Mouse (Mus musculus): Measurements from ENCODE around the gene Adamts2.

The Adamts2 gene

DNA sequence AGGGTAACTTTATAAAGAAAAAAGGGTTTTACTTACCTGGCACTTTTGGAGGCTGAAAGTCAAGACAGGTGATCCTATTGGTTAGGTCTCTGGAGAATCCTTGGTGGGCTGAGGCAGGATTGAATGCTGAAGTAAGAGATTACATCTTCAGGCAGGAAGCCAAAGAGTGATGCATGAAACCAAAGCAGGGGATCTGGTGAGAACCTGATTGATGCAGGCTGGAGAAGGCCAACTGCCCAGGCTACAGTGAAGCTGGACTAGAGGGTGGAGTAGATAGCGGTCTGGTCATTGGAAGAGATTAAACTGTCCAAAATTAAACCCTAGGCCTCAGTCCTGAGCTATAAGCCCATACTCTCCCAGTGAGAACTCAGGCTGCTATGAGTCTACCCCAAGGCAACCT lies 69.0 kb downstream of the Adamts2 start:
- DNase-seq (ENCODE audit: extremely low read depth, low read depth): no peak

DNA sequence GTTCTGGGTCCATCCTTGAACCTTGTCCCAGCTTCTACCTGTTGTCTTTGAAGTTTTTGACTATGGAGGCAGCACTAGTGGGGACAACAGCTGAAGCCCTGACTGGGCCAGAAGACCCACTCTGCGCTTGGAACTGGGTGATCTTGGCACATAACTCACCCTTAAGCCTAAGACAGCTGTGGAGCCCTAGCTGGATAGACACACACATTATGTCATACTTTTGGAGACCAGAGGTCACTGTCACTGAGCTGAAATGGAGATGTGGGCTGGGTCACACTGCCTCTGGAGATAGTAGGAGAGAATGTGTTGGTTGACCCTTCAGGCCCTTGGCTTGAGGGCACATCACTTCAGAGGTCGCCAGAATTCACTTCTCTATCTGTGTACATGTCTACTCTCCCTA lies 69.5 kb downstream of the Adamts2 start:
- no peak for DNase-seq (ENCODE audit: extremely low read depth, low read depth)

DNA sequence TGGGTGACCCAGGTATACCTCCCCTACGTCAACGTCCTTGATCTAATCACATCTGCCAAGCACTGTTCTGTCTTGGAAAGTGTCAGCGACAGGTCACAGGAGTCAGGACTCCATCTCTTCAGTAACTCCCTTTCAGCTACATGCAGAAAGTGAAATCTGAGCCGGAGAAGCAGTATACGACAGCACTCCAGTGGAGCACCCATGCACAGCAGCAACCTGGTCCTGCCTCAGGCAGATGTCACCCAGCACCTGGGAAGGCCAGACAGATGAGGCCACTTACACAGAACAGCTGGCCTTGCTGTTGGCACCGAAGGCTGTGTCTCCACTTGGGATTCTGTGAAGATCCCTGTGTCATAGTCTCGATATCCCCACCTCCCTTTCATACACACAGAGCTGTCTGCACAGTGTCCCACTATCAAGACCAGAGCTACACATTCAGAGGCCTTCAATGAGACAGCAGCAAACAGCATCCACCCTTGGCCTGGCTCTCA lies 70.0 kb downstream of the Adamts2 start:
- DNase-seq (ENCODE audit: extremely low read depth, low read depth): no peak

DNA sequence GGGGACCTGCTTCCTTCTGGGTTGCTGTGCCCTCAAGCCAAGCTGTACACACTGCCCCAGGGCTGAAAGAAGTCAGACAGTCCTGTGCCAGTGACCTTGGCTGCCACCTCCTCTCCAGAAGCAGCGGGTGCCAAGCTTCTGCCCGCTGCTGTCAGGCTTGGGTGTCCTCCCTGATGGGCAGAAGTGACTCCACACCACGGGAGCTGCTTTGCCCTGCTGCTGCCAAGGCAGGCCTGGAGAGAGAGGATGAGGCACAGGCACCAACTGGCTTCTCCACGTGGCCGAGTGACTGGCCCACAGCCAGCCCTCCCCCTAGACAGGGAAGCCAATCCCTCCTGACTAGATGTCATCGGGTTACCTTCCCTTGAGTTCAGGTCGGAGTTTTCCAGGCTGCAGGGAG lies 71.0 kb downstream of the Adamts2 start:
- no peak for DNase-seq (ENCODE audit: extremely low read depth, low read depth)

DNA sequence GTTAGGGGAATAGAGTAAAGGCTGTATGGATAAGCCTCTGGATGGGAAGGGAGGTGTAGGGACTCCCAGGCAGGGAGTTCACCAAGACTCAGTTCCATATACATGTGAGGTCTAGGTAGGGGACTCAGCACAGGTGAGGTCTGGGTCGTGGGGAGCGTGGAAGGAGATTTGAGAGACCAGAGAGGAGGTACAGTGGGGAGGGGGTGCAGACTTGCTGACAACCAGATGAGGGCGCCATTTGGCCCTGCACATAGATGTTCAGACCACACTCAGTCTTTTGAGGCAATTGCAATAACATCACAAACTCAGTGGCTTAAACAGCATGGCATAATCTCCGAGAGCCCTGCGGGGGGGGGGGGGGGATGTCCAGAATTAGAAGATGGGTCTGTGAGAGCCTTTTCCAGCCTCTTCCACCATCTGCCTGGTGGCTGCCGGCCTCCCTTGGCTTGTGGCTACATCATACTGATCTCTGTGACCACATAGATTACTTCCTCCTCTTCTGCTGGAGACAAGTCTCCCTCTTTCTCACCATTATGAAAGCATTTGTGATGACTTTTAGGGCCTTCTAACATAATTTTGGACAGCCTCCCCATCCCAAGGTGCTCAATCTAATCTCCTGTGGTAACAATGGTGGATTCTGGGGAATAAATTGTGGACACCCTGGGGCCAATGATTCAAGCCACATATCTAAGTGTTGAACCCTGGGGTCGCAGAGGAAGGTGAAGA lies 71.8 kb downstream of the Adamts2 start:
- DNase-seq (ENCODE audit: extremely low read depth, low read depth): no peak

DNA sequence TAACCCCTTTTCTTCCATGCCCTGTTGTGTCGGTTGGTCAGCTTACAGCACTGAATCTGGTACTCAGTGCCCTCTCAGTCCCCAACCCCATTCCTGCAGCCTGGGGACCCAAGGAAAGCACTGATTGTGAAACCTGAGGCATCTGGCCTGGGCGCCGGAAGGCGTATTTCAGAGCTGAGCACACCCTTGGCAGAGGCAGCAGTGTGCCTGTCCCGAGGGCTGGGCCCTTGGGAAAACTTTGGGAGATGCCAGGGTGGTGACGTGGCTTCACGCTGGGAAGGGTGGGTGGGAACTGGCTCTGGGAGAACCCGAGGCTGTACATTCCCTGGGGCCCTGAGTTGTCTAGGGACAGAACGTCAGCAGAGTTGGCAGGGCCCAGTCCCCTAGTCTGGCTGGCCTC lies 72.5 kb downstream of the Adamts2 start:
- DNase-seq (ENCODE audit: extremely low read depth, low read depth): no peak

DNA sequence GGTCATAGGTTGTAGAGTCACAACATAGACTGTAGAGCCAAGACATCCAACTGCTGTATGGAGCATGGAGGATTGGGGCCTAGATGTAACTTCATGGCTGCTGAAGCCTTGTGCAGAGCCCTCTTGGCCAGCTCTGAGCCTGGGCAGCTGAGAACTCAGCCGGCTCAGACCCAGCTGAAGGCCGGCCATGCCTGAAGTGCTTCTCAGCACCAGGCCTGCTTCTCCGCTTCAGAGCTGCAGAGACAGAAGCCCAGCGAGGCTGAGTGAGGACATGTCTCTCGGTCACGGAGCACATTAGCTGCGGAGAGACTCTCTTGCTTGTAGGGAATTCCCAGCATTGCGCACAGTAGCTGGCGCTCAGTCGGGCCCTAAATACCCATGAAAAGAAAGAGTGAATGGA lies 76.8 kb downstream of the Adamts2 start:
- no peak for DNase-seq (ENCODE audit: extremely low read depth, low read depth)

DNA sequence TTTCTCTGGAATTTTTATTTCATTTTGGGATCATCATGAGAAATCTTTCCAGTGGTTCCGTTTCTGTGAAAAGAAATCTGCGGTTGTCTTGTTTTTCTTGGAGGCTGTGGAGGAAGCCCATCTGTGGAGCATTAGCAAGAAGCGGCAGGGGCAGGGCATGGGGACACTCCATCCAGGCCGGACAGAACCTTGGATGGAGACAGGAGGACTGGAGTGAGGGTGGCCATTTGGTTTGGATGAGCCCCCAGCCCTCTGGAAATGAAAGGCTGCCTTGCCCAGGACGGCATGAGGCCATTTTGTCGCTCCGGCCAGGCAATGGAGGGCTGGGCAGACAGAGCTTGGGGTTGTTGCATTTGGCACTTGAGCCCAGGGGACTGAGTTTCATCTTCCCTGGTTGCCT lies 80.1 kb downstream of the Adamts2 start:
- no peak for DNase-seq (ENCODE audit: extremely low read depth, low read depth)

DNA sequence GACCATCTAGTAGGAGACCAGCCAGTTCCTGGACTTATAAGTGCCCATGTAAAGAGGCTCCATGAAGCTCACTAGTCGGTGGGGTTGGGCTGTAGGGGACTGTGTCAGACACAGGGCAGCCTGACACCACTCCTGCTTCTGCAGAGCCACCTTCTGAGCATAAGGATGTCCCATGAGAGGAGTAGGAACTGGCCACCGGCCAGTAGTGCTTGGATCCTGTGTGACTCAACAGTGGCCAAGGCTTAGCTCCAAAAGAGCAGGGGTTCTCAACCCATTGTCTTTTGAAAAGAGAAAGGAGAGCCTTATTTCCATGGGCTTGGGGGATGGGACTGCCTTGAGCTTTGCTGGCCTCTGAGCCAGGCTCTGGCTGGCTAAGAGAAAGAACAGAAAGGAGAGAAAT lies 81.9 kb downstream of the Adamts2 start:
- DNase-seq (ENCODE audit: extremely low read depth, low read depth): no peak

DNA sequence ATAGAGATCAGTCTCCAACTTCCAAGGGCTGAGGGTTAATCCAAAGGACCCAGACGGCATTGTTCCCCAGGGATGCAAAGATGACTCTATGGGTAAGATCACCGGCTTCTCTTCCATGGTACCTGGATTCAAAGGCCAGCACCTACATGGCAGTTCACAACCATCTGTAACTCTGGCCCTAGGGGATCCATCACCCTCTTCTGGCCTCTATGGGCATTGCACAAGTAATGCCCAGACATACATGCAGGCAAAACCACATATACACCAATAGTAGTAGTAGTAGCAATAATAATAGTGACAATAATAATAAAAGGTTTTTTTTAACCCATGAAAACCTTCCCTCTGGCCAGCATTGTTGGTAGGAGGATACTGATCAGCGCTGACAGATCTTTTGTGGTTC lies 86.7 kb downstream of the Adamts2 start:
- DNase-seq (ENCODE audit: extremely low read depth, low read depth): no peak

DNA sequence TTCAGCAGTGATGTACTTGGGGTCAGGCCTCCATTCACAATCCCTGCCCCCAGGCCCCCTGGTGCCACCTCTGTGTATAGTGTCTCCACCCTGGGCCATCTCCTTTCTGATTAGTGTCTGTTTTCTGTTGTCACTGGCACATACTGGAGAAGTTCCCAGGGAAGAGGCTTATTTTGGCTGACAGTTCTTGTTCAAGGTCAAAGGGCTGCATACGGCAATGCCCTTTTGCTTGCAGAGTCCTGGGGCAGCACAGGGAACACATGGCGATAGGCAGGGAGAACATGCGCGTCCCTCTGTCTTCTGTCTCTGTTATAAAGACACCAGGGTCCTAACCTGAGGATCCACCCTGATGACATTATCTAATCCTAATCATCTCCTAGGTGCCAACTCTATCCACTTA lies 87.8 kb downstream of the Adamts2 start:
- no peak for DNase-seq (ENCODE audit: extremely low read depth, low read depth)

DNA sequence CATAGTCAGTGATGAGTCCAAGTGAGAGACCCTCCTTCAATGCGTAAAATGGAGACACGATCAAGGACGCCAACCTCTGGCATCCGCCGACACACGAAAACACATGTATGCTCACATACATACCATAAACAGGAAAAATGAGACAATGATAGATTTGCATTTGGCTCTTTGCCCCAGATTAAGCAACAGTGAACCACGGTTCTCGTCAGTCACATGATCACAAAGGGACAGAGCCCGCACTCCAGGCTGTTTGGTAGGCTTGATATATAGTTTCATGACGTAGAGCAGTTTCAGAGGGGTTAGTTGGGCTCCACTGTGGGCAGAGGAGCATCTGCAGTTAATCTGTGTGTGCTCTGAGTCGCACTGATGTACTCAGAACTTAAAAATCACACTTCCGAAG lies 98.1 kb downstream of the Adamts2 start:
- DNase-seq (ENCODE audit: extremely low read depth, low read depth): no peak

DNA sequence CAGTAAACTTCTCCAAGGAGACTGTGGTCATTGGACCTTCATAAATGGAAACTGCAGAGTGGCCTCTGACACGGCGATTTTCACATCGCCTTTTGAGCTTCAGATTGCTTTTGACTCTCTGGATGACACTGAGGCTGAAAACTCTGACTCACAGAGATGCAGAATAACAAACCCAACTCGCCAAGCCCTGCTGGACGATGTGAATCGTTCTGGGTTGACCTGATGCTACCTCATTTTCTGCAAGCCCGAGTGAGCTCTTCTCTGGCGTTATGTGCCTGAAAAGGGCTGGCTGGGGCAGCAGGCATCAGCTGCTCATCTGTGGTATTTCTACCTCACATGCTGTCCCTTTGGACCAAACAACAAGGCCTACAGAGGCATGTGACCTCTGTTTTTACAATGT lies 98.6 kb downstream of the Adamts2 start:
- DNase-seq (ENCODE audit: extremely low read depth, low read depth): no peak

DNA sequence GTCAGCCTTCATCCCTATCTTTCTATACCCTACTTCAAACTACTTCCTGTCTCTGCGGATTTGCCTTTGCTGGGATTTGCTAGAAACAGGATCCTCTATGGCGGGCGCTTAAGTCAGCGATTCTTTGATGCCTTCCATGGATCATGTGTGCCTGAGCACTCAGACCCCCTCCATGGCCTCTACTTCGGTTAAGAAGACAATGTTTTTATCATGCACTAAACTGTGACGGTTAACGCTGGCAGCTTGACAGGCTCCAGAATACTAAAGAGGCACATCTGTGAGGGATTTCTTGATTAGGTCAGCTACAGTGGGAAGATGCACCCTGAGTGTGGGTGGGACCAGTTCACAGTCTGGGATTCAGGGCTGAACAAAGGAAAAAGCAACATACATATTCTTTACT lies 101.5 kb downstream of the Adamts2 start:
- DNase-seq (ENCODE audit: extremely low read depth, low read depth): no peak

DNA sequence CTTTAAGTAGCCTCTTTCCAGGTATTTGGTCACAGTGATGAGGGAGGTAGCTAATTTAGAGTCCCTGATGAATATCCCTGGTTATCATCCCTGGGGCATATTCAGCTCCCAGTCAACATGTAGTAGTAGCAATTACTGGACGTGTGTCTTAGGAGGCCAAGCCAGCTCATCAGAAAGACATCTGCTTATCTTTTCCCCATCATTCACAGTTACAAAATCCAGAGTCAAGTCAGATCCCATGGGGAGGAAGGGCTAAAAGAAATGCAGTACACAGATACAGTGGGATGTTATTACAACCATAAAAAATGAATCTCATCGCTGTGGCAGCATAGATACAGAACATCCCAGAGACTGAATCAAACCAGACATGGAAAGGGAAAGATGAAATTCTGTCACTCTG lies 102.6 kb downstream of the Adamts2 start:
- DNase-seq (ENCODE audit: extremely low read depth, low read depth): no peak

DNA sequence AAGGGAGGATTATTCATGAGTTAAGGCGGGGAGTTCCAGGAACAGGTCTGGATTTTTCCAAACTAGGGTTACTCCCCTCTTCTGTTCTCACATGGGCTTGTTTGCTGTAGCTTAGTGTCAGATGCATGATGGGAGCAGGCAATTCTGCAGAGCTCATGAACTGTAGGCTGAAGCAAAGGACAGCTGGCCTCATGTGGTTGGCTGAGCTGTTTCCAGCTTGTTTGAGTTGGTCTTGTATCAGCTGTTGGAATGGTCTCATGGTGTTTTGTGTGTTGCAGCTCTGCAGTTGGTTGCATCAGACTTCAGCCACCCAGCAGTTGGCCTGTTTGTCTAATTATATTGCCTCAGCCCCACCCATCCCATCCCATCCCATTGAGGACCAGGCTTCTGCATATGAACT lies 105.4 kb downstream of the Adamts2 start:
- DNase-seq (ENCODE audit: extremely low read depth, low read depth): no peak

DNA sequence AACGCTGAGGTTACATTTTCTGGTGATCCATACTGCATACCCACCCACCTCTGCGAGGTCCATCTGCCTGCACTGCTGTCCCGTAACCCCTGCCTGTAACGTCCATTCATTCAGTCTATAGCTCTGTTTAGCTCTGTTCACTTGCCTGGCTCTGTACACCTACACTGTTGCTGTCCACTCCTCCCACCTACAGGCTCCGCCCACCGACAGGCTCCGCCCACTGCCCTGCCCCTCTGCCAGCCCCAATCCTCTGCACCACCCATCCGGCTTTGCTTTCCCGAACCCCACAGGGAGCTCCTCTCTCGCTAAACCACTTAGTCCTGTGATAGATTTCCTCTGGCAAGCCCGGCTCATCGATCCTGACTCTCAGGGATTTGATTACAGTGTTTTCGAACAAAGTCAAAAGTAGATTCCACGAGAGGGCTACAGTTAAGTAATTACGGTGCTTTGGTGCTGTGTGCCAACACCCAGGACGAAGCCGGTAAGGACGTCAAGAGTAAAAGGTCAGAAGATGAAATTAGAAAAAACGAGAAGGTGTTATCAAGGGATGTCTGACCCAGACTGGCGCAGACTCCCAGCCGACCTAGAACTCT lies 111.8 kb downstream of the Adamts2 start:
- DNase-seq (ENCODE audit: extremely low read depth, low read depth): no peak

DNA sequence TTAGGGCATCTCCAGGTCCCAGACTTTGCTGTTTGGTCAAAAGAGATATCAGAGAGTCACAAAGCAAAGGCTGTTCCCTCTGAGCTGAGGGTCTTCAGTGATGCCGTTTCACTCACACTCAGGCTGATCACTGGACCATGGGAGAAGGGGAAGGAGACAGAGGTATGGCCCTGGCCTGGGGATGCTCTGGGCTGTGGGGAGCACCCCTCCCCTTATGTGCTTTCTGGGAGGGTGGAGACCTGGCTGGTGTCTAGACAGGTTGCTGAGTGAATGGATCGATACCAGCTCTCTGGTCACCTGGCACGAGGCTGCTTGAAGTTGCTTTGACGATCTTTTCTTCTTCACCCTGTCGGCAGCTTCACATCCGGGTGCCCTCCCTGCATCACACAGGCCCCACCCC lies 113.2 kb downstream of the Adamts2 start:
- no peak for DNase-seq (ENCODE audit: extremely low read depth, low read depth)

DNA sequence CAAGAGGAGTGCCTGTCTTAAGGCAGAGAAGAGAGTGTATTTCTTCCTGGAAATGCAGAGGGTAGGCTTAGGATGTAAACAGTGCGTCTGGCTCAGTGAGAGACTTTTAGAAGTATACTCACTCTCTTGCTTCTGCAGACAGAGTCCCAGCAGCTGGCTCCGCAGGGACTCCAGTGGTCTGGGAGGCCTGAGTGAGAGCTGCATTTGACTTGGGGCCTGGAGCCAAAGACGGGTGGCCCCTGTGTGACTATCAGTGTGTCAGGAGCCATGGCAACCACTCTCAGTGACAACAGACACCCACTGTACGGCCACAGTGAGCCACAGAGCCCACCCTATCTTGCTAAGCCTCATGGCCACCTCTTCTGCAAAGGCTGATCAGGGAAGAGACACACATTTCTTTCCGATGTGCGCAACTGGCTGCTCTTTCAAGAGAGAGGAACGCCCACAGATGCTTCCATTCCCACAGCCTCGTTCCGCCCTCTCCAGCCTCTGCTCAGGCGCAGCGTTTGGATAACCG lies 115.6 kb downstream of the Adamts2 start:
- DNase-seq (ENCODE audit: extremely low read depth, low read depth): no peak

DNA sequence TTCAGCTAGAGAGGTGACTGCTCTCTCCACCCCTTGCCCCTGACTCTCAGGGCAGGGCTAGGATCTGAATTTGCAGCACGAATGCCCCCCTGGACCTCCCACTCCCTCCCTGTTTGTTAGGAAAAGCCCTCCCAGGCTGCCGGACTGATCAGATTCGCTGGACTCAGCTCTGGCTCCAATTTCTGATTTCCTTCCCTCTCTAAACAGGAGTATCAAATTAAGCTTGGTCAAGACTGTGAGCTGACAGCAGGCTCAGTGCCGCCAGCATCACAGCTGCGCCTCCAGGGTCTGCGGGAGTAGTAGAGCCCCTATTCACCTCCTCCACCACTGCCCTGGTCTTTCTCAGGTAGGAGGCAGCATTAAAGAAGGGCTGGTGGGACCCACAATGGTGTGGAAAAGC lies 117.0 kb downstream of the Adamts2 start:
- DNase-seq (ENCODE audit: extremely low read depth, low read depth): no peak

DNA sequence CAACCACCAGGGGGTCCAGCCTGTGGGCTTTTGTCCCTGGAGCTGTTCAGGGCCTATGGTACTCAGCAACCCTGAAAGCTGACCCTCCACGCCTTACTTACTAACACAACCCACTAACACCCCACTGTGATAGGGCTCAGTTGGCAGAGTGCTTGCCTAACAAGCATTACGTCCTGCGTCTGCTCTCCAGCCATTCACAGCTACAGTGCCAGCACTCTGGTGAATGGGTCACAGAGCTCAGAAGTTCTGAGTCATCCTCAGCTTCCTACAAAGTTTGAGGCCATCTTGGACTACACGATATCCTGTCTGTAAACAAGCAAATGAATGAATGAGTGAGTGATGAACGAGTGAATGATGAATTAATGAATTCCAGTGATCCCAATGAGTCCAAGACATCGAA lies 118.5 kb downstream of the Adamts2 start:
- DNase-seq (ENCODE audit: extremely low read depth, low read depth): no peak

DNA sequence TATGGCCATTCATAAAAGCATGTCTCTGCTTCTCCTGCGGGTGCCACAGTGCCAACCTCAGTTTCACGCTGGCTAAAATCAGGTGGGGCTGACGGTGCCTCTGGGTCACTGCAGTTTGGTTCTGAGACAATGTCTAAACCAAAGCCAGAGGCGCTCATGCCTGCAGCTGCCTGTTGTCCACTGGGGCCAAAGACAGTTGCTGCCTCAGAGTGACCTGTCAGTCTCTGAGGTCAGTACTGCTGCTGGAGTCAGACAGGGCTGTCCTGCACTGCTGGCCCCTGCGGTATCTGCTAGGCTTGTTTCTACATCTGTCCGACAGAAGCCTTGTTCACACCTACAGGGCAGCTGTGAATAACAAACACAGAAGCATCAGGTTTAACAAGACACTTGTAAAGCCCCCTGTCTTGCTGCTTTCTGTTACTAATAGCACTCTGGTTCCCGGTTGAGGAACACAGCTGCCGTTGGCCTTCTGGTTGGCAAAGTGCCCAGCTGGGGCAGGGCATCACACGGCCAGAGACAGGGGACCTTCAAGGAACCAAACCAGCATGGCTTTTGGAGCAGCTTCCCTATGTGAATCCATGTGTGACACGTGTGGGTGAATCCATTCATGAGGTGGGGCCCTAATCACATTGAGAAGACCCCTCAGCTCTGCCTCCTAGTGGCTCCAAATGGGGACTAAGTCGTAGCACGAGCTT lies 119.1 kb downstream of the Adamts2 start:
- no peak for DNase-seq (ENCODE audit: extremely low read depth, low read depth)

DNA sequence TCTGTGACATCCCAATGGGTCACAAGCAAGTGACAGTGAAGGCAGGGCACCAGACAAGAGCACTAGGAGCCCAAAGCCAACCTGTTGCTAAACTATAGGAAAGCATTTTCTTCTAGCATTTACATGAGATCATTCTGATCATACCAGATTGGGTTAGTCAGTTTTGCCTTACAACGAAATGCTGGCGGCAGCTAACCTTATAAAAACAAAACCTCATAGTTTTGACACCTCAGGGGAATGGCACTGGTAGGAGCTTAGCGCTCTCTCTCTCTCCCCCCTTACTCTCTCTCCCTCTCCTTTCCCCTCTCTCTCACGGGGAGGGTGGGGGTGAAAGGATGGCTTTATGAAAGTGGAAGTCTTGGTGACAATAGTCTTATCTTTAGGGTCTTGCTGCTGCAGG lies 123.7 kb downstream of the Adamts2 start:
- DNase-seq (ENCODE audit: extremely low read depth, low read depth): no peak

All from MEL-GATA-1-ER (cell line).